Mouse (Mus musculus): ENCODE measurements around the gene Il17f. TPM values are rescaled to one million over a fixed set of nuclear protein-coding genes. Genes with fewer than 3 reads are reported as not detected.

Il17f gene
- polyA plus RNA-seq, 1 experiment: 2.2 TPM

DNA sequence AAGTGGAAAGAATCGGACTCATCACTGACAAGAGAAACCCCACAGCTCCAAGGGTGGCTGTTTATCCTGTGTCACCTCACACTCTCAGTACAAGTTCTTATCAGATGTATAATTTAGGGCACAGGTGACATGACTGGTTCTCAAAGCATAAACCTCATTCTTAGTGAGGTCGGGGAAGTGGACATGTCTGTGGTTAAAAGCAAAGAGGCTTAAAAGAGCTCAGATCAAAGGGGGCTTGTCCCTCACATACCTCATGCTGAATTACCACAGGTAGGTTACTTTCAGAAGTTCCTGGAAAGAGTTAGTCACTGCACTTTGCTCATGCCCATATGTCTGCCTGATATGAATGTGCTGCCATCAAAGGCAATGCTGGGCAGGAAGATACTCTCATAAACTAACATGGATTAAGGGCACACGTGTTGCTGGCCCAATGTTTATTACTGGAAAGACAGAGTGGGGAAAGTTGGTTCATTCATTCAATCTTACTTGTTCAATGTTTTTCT lies 49.9 kb downstream of the Il17f start:
- H3K27ac ChIP-seq (ENCODE audit: insufficient read depth, low read length): no peak overlapping the region

GRCm38 (mm10) chr1:20738483-20738882 lies 51.9 kb downstream of the Il17f start:
- Histone ChIP-seq H3K9me3 (replicated peaks; ENCODE audit: control insufficient read depth, insufficient read depth, low read length, poor library complexity, severe bottlenecking) (0 out of 2 replicates have a peak, but pooled peaks cover 4% of the 10 kb centered on the region), H3K4me1 (ENCODE audit: control insufficient read depth, insufficient read depth, low read length) (no peaks in the 10 kb centered on the region), H3K36me3 (ENCODE audit: control insufficient read depth, insufficient read depth, low read length, poor library complexity, severe bottlenecking) (no peaks in the 10 kb centered on the region), H3K9ac (ENCODE audit: low read depth, poor library complexity, severe bottlenecking) (no peak overlapping the region), H3K27me3 (ENCODE audit: control insufficient read depth, insufficient read depth, low read length, poor library complexity, severe bottlenecking) (no peaks in the 10 kb centered on the region), H3K4me3 (ENCODE audit: low read depth, low read length) (no peak overlapping the region), H3K27ac (ENCODE audit: insufficient read depth, low read length) (no peak overlapping the region)
- TF ChIP-seq POLR2A (IDR thresholded peaks at IDR 0.05; ENCODE audit: insufficient read depth, low read length) (no peak), CTCF (IDR thresholded peaks at IDR 0.05; ENCODE audit: low read depth, low read length) (no peak), EP300 (IDR thresholded peaks at IDR 0.05; ENCODE audit: insufficient read depth, low read depth, low read length) (no peak)

More for the DNA sequence above, 49.9 kb downstream of the Il17f start:
- no peaks in the 10 kb centered on the region for H3K36me3 ChIP-seq (ENCODE audit: control insufficient read depth, insufficient read depth, low read length, poor library complexity, severe bottlenecking)
- H3K27me3 ChIP-seq (ENCODE audit: control insufficient read depth, insufficient read depth, low read length, poor library complexity, severe bottlenecking): no peaks in the 10 kb centered on the region
- TF ChIP-seq CTCF (IDR thresholded peaks at IDR 0.05; ENCODE audit: low read depth, low read length) (no peak), POLR2A (IDR thresholded peaks at IDR 0.05; ENCODE audit: insufficient read depth, low read length) (no peak), EP300 (IDR thresholded peaks at IDR 0.05; ENCODE audit: insufficient read depth, low read depth, low read length) (no peak)
- H3K9ac ChIP-seq (ENCODE audit: low read depth, poor library complexity, severe bottlenecking): no peak overlapping the region
- no peaks in the 10 kb centered on the region for H3K4me1 ChIP-seq (ENCODE audit: control insufficient read depth, insufficient read depth, low read length)
- H3K9me3 ChIP-seq (replicated peaks; ENCODE audit: control insufficient read depth, insufficient read depth, low read length, poor library complexity, severe bottlenecking): 0 out of 2 replicates have a peak, but pooled peaks cover 4% of the 10 kb centered on the region
- no peak overlapping the region for H3K4me3 ChIP-seq (ENCODE audit: low read depth, low read length)

- Histone ChIP-seq H3K4me1 (ENCODE audit: control insufficient read depth, insufficient read depth, low read length) (no peaks in the 10 kb centered on the region), H3K9me3 (replicated peaks; ENCODE audit: control insufficient read depth, insufficient read depth, low read length, poor library complexity, severe bottlenecking) (0 out of 2 replicates have a peak, but pooled peaks cover 4% of the 10 kb centered on the region), H3K27ac (ENCODE audit: insufficient read depth, low read length) (no peak overlapping the region), H3K36me3 (ENCODE audit: control insufficient read depth, insufficient read depth, low read length, poor library complexity, severe bottlenecking) (no peaks in the 10 kb centered on the region), H3K27me3 (ENCODE audit: control insufficient read depth, insufficient read depth, low read length, poor library complexity, severe bottlenecking) (no peaks in the 10 kb centered on the region), H3K9ac (ENCODE audit: low read depth, poor library complexity, severe bottlenecking) (no peak overlapping the region), H3K4me3 (ENCODE audit: low read depth, low read length) (no peak overlapping the region)
- TF ChIP-seq POLR2A (IDR thresholded peaks at IDR 0.05; ENCODE audit: insufficient read depth, low read length) (no peak), CTCF (IDR thresholded peaks at IDR 0.05; ENCODE audit: low read depth, low read length) (no peak), EP300 (IDR thresholded peaks at IDR 0.05; ENCODE audit: insufficient read depth, low read depth, low read length) (no peak)
Measured at GRCm38 (mm10) chr1:20736572-20736971, 53.8 kb downstream of the Il17f start.

- no peak within 1 kb of the TSS for H3K9ac ChIP-seq (ENCODE audit: low read depth, poor library complexity, severe bottlenecking)
- no peaks in the 10 kb centered on the region; the same call in 1 of the 2 replicates for H3K9me3 ChIP-seq (replicated peaks; ENCODE audit: control insufficient read depth, insufficient read depth, low read length, poor library complexity, severe bottlenecking)
- no peak for TF ChIP-seq CTCF (IDR thresholded peaks at IDR 0.05; ENCODE audit: low read depth, low read length)
- no peaks in the 10 kb centered on the region for H3K36me3 ChIP-seq (ENCODE audit: control insufficient read depth, insufficient read depth, low read length, poor library complexity, severe bottlenecking)
- no peak within 1 kb of the TSS for H3K4me3 ChIP-seq (ENCODE audit: low read depth, low read length)
- H3K4me1 ChIP-seq (ENCODE audit: control insufficient read depth, insufficient read depth, low read length): no peaks in the 10 kb centered on the region
- H3K27ac ChIP-seq (ENCODE audit: insufficient read depth, low read length): no peak within 1 kb of the TSS
- H3K27me3 ChIP-seq (ENCODE audit: control insufficient read depth, insufficient read depth, low read length, poor library complexity, severe bottlenecking): no peaks in the 10 kb centered on the region; the same call in 1 of the 2 replicates
Measured at GRCm38 (mm10) chr1:20730903-20731302, 59.5 kb downstream of the Il17f start, which contains the start of gene Il17a. TSS of gene Il17a (plus strand) at chr1:20730905.

Other genes with a start within 250 kb of the Il17f start
- gene Pkhd1, start 172.6 kb downstream of the Il17f start, polyA plus RNA-seq (2011; ENCODE audit: insufficient read depth, insufficient read length, low read depth, missing spikeins): 0.37 TPM in 1 of 2 replicates, not detected in the other
- not detected in 2 replicates for gene Il17a, start 59.7 kb downstream of the Il17f start, polyA plus RNA-seq (2011; ENCODE audit: insufficient read depth, insufficient read length, low read depth, missing spikeins)
- 178 and 187 TPM in 2 replicates for gene Mcm3, start 29.7 kb upstream of the Il17f start, polyA plus RNA-seq (2011; ENCODE audit: insufficient read depth, insufficient read length, low read depth, missing spikeins)
- gene Paqr8, start 100.0 kb upstream of the Il17f start, polyA plus RNA-seq (2011; ENCODE audit: insufficient read depth, insufficient read length, low read depth, missing spikeins): 4.4 and 4.9 TPM in 2 replicates
- 4.2 and 8.2 TPM in 2 replicates for gene Efhc1, start 161.0 kb upstream of the Il17f start, polyA plus RNA-seq (2011; ENCODE audit: insufficient read depth, insufficient read length, low read depth, missing spikeins)